Mouse (Mus musculus) thymus, postnatal 0 days (tissue): Measurements from ENCODE around the gene Psg20. TPM values are rescaled to one million over a fixed set of nuclear protein-coding genes. Genes with fewer than 3 reads are reported as not detected.
"Not testable (repeated sequence)": the region's sequence is repeated elsewhere in the genome, so short reads cannot be mapped to it uniquely, and the experiment has no call there.

ENCODE experiments used
- DNase-seq: peaks from one replicate; pipeline ENCODE4 v3.0.0-alpha.2; 2015; ENCODE audit warnings: low spot score
- polyA plus RNA-seq: library from polyadenylated mRNA; unstranded; fragments of >200 nt; fragmentation: Nextera tagmentation; extraction: Ambion mirVana; gene quantifications from 2 replicates; pipeline ENCODE4 v1.2.1, GENCODE M21; 2015

The Psg20 gene
- polyA plus RNA-seq, result 0.09 TPM in 1 of 2 replicates, not detected in the other

DNA sequence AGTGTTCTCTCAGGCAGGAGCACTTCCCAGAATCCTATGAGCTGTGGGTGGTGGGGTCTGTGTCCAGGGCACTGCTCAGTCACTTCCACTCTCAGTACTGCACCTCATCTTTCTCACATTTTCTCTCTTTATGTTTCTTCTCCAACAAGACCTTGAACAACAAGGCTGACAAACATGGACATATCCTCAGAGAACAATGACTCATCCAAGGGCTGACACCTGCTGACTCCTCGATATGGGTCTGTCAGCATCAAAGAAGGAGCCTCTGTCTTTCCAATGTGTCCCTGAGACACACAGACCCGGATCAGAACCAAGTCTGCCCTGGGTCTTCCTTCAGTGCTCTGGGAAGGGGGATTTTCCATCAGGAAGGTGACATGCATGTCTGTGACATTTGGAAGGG, at the start of gene Psg20:
Psg20 (minus strand) TSS at position 101 of the 400 bp plus-strand sequence.
- DNase-seq, result no peak

DNA sequence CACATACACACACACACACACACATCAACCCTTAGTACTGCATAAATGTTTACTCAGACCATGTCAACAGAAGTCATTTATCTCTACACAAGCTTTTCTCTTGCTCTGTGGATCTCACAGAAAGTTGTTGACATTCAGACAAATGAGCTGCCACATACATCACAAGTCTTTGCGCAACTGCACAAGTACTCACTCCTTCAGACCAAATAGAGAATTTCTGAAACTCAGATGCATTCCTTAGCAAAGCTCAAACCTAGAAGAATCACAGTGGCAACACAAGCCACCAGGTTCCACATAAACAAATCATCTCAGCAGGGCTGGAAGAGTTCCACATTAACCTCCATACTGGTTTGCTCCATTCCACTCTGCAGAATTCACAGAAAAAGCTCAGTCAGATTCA, 48.5 kb upstream of the Psg20 start:
- no peak for DNase-seq

DNA sequence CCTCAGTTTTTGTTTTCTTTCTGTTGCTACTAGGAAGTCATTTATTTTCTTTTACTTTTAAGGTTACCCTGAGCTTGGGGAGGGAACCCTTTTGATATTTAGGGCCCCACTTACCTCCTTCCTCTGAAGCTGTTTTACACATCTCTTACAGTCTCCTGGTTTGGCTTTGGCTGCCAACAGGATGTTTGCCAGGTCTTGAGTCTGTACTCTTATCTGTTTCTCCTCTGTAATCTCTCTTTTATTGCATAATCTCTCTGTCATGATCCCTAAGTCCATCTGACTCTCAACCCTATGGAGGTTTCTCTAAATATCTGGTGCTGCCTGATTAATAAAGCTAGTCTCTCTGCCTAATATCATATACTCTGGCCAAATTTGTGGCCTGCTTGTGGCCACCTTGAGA, 47.1 kb upstream of the Psg20 start:
- no peak for DNase-seq

DNA sequence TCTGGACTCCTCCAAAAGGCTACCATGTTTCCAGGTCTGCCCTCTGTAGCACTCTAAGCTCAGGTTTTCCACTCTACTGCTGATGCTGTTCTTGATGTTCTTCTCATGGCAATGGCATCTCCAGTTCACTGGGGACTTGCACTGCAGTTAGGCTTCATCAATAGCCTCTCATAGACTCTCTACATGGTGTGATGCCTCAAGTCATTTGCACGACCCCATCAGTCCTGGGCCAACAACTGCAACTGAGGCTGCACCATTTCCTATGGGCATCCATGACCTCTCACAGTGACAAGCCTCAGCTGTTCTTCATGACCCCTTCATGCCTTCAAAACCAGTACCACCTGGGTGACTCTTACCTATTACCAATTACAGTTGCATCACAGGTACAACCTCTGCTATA, 42.4 kb upstream of the Psg20 start:
- DNase-seq, result no peak

DNA sequence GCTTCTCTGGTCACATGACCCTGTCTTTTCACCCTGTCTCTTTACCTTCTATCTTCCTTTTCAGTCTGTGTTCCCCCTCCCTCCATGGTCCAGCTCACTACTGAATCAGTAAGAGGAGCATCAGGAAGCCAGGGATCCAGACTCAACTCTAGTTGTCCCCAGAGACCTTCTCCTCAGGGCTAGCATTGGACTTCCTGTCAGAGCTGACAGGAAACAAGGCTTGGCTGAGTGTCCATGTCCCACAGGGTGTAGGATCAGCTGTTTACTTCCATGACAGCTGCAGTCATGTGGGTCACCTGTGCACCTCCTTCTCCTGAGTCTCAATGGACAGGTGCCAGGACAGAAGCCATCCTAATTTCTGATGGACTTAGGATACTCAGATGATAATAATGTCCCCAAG, 39.9 kb upstream of the Psg20 start:
- not testable (repeated sequence) for DNase-seq

DNA sequence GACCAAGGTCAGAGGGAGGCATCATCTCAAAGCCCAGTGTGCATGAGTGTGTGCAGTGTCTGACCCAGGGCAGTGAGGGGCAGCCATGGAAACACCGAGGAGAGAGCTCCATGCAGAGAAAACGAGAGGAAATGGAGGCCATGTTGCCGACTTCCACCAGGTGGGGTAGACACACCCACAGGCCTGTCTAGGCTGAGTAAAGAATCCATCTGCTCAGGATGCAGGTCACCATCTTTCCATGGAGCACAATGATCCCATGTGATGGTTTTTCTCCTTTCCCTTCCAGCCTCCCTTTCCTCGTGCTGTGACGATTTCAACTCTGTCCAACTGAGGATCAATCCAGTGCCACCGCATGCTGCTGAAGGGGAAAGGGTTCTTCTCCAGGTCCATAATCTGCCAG, 38.0 kb upstream of the Psg20 start:
- DNase-seq, result no peak

DNA sequence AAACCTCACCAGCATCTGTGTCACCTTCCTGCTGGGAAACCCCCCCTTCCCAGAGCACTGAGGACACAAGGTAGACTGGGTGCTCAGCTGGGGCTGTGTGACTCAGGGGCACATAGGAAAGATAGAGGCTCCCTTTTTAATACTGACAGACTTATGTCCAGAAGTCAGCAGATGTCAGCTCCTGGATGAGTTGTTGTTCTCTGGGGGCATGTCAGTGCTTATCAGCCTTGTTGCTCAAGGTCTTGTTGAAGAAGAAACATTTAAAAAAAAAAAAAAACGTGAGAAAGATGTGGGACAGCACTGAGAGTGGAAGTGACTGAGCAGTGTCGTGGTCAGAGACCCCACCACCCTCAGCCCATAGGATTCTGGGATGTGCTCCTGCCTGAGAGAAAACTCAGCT, 31.8 kb upstream of the Psg20 start, which contains the start of gene Psg22:
Psg22 (plus strand) TSS at position 301 of the 400 bp plus-strand sequence.
- no peak for DNase-seq

DNA sequence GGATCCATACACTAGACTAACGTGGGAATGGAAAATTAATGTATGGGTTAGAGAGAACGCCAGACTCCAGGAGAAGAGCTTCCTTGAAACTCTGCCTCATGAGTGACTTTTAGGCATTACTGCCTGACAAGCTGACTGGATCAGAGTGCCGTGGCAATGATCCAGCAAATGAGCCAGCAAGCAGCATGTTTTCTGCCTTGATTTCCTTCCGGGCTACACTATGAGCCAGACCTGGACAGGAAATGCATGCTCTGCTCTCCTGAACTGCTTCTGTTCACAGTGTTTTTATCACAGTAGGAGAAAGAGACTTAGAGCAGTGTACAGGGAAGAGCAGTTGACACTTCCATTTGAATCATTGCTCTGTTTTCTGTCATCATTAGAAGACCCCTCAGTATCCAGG, 29.6 kb upstream of the Psg20 start:
- no peak for DNase-seq

DNA sequence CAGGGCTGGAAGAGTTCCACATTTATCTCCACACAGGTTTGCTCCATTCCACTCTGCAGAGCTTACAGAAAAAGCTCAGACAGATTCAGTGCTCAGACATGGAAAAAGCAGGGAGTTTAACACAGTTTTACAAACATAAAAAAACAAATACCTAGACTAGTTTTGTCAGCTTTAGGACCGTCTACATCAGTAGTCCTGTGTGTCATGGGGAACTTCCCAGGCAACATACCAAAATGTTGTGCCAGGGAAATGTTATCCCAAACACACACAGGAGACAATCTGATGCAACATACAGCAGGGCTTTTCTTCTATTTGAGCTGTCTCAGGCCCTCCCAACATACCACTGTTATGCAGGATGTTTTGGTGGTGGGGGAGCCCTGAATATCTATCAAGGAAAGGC, 24.9 kb upstream of the Psg20 start:
- no peak for DNase-seq

DNA sequence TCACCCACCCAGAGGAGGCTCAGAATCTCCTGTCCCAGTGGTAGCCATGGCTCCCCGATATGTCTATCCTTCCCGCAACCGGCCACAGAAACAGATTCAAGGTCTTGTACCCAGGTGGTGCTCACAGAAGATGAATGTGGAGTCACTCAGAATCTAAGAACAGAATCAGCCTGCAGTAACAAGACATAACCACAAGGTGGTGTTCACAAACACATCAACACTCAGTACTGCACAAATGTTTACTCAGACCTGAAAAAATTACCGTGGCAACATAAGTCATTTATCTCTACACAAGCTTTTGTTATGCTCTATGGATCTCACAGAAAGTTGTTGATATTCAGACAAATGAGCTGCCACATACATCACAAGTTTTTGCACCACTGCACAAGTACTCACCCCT, 24.3 kb upstream of the Psg20 start:
- peak; percentile 2 for DNase-seq

DNA sequence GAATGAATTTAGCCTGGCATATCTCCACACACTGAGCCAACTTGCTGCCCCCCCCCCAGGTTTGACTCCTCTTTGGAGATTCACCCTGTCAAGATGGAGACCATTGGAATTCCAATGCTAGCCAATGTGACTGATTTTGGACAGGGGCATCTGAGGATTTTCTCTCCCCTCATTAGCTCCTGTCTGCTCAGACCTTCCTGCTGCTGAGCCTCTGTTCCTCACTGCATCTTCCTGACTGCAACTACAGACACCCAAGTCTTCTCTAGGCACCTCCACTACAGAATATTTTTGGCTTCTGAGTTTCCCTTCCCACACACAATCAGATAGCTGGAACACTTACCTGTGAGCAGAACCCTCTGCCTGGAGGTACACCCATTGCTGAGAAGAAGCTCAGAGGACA, 399 bp downstream of the Psg20 start:
- no peak for DNase-seq

DNA sequence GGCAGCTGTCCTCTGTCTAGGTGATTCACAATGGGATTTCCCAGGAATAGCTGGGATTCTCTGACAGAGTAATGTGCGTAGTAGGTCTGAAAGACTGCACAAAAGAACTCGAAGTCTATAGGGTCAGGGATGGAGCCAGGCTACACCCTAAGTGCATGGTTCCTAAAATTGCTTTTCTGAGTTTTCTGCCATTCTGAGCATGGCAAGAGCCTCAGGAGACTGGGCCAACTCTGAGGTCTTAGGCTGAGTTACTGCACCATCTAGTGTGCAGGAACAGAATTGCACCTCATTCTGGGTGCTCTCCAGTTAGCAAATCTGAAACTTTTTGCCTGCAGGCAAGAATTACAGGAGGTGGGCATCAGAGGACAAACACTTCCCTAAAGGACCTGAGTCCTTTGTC, 6.2 kb downstream of the Psg20 start:
- DNase-seq, result no peak

DNA sequence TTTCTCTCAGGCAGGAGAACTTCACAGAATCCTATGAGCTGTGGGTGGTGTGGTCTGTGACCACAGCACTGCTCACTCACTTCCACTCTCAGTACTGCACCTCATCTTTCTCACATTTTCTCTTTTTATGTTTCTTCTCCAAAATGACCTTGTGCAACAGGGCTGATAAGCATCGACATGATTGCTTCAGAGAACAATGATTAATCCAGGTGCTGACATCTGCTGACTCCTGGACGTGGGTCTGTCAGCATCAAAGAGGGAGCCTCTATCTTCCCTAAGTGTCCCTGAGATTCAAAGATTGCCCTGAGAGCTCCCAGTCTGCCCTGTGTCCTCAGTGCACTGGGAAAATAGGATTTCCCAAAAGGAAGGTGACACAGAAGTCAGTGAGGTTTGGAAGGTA, 29.4 kb downstream of the Psg20 start, which contains the start of gene Psg21:
Psg21 (minus strand) TSS at position 101 of the 400 bp plus-strand sequence.
- not testable (repeated sequence) for DNase-seq

DNA sequence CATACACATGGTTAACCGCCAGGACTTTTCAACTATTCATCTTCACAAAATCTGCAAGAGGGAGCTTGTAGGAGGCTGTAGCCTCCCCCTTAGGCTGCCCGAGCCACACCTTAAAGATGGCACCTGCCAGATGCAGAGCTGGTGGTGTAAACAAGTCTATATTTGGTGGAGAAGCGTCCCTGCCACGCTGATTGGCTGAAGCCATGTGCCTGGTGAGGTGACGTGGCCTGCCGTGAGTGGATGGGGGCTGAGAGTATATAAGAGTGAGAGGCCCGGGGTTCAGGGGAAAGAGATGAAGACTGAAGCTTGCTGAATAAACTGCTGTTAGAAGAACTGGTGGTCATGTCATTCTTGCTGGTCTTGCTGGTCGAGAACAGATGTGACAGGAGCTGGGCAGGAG, 59.1 kb downstream of the Psg20 start:
- not testable (repeated sequence) for DNase-seq

Other genes with a start within 250 kb of the Psg20 start
- gene Psg26, start 202.0 kb downstream of the Psg20 start, polyA plus RNA-seq, result not detected in 2 replicates
- gene Psg25, start 153.9 kb downstream of the Psg20 start, polyA plus RNA-seq, result 0.04 TPM in 1 of 2 replicates, not detected in the other
- gene Psg27, start 118.9 kb downstream of the Psg20 start, polyA plus RNA-seq, result 0.29 and 0.44 TPM in 2 replicates
- gene Psg23, start 69.7 kb downstream of the Psg20 start, polyA plus RNA-seq, result 0.21 and 0.23 TPM in 2 replicates
- gene Psg21, start 29.5 kb downstream of the Psg20 start, polyA plus RNA-seq, result 0.28 TPM in 1 of 2 replicates, not detected in the other
- 0.19 and 0.23 TPM in 2 replicates for gene Psg22, start 31.9 kb upstream of the Psg20 start, polyA plus RNA-seq
- not detected in 2 replicates for gene Psg19, start 112.3 kb upstream of the Psg20 start, polyA plus RNA-seq
- gene Psg17, start 135.4 kb upstream of the Psg20 start, polyA plus RNA-seq, result 0.08 TPM in 2 replicates
- gene Mill2, start 153.8 kb upstream of the Psg20 start, polyA plus RNA-seq, result 0.26 and 0.44 TPM in 2 replicates
- 15.6 and 20.7 TPM in 2 replicates for gene Pglyrp1, start 185.1 kb upstream of the Psg20 start, polyA plus RNA-seq
- gene Ccdc61, start 224.2 kb upstream of the Psg20 start, polyA plus RNA-seq, result 29.1 and 31.7 TPM in 2 replicates
- gene Nova2, start 239.7 kb upstream of the Psg20 start, polyA plus RNA-seq, result 0.17 and 0.28 TPM in 2 replicates